Mouse (Mus musculus): ENCODE measurements at regions not wholly inside any gene's neighbourhood (a gene's known extent, or its start where the extent isn't known, plus 50 kb on each side); places are given as distances from the start of the nearest gene placed in this dataset.

DNA sequence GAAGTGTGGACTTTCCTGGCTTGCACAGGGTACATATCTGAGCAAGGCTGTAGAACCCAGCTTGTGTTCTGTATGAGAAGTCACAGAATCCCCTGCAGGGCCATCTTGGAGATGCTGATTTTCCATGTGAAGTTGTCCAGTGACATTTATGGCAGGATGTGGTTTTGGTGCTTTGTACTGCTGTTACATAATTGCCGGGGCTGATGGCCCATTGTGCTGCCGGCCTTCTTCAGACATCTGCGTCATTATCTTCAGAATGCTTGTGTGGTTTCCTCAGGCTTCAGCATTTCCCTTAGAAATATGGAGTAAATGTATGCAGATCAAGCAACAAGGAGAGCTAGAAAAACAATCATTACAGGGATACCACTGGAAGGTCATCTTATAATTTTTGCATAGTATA is 196.1 kb downstream of the Diras2 start:
- Histone ChIP-seq H3K36me3 (no peaks in the 10 kb centered on the region), H3K9me3 (no peaks in the 10 kb centered on the region), H3K27me3 (replicated peaks) (no peaks in the 10 kb centered on the region), H3K4me3 (replicated peaks) (no peak overlapping the region), H3K27ac (no peak overlapping the region), H3K4me1 (no peaks in the 10 kb centered on the region), H3K4me2 (no peak overlapping the region), H3K9ac (no peak overlapping the region)
- ATAC-seq (ENCODE audit: insufficient read depth, low FRiP score, low read depth), result no peak
- 88% methylated on average over 3 of the region's 3 CpGs for WGBS

GRCm38 (mm10) chr13:52337936-52338335 is 193.1 kb downstream of the Diras2 start:
- ATAC-seq (ENCODE audit: insufficient read depth, low FRiP score, low read depth), result no peak
- H3K9ac ChIP-seq, result no peak overlapping the region
- H3K4me3 ChIP-seq (replicated peaks), result no peak overlapping the region
- H3K27ac ChIP-seq, result no peak overlapping the region
- H3K4me1 ChIP-seq, result no peaks in the 10 kb centered on the region
- WGBS, result 59% methylated on average over 7 of the region's 7 CpGs
- H3K27me3 ChIP-seq (replicated peaks), result no peaks in the 10 kb centered on the region
- no peaks in the 10 kb centered on the region for H3K9me3 ChIP-seq
- no peak overlapping the region for H3K4me2 ChIP-seq
- no peaks in the 10 kb centered on the region for H3K36me3 ChIP-seq

- no peaks in the 10 kb centered on the region for H3K36me3 ChIP-seq
- WGBS, result 43% methylated on average over 10 of the region's 10 CpGs
- no peaks in the 10 kb centered on the region for H3K4me1 ChIP-seq
- no peak; the same call in 1 of the 2 replicates for ATAC-seq (ENCODE audit: insufficient read depth, low FRiP score, low read depth)
- no peaks in the 10 kb centered on the region for H3K27me3 ChIP-seq (replicated peaks)
- no peaks in the 10 kb centered on the region for H3K9me3 ChIP-seq
- no peak overlapping the region for H3K9ac ChIP-seq
- H3K27ac ChIP-seq, result no peak overlapping the region
- no peak overlapping the region for H3K4me2 ChIP-seq
- H3K4me3 ChIP-seq (replicated peaks), result no peak overlapping the region
Measured at GRCm38 (mm10) chr13:52339156-52339555, 191.9 kb downstream of the Diras2 start.

DNA sequence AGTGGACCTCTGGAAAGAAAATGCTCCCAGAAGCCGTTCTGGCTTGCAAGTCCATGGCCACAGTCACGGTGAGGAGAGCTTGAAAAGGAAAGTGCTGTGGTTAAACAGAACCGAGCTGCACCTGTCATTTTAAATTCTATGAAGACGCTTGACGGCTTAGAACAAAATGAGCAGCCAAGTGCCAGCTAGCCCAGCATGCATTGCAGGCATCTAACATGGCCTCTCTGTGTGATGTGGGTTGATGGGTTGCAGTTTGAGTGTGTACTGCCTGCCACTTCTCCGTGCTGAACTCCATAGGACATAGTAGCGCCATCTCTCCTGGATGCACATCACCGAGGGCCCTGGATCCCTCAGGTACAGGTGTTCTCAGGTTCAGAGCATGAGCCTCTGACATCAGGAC is 189.1 kb downstream of the Diras2 start:
- Histone ChIP-seq H3K4me3 (replicated peaks) (no peak overlapping the region), H3K4me1 (no peaks in the 10 kb centered on the region), H3K4me2 (no peak overlapping the region), H3K27me3 (replicated peaks) (no peaks in the 10 kb centered on the region), H3K9ac (no peak overlapping the region), H3K36me3 (no peaks in the 10 kb centered on the region), H3K27ac (no peak overlapping the region), H3K9me3 (no peaks in the 10 kb centered on the region)
- 80% methylated on average over 8 of the region's 8 CpGs for WGBS
- no peak for ATAC-seq (ENCODE audit: insufficient read depth, low FRiP score, low read depth)

DNA sequence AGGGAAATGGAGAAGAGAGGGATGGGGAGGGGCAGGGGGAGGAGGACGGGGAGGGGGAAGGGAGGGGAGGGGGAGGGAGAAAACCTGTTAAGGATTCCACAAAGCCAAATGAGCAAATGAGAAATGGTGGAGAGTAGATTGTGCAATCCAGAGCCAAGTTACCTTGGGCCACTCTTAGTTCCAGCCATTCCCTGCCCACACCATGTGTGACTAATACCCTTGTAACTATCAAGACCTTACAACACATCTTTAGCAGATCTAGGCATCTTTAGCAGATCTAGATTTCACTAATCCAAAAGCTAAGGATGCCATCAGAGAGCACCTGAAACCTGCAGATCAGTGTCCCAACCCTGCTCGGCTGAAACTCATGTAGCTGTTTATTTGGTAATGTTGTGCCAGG is 186.7 kb downstream of the Diras2 start:
- H3K4me1 ChIP-seq, result no peaks in the 10 kb centered on the region
- no peaks in the 10 kb centered on the region for H3K27me3 ChIP-seq (replicated peaks)
- no peaks in the 10 kb centered on the region for H3K9me3 ChIP-seq
- 88% methylated on average over 1 of the region's 2 CpGs for WGBS
- no peaks in the 10 kb centered on the region for H3K36me3 ChIP-seq
- no peak for ATAC-seq (ENCODE audit: insufficient read depth, low FRiP score, low read depth)
- no peak overlapping the region for H3K4me2 ChIP-seq
- no peak overlapping the region for H3K9ac ChIP-seq
- no peak overlapping the region for H3K27ac ChIP-seq
- no peak overlapping the region for H3K4me3 ChIP-seq (replicated peaks)

- H3K36me3 ChIP-seq, result no peaks in the 10 kb centered on the region
- H3K27ac ChIP-seq, result no peak overlapping the region
- no peak overlapping the region for H3K4me2 ChIP-seq
- no peaks in the 10 kb centered on the region for H3K9me3 ChIP-seq
- no peaks in the 10 kb centered on the region for H3K4me1 ChIP-seq
- WGBS, result 91% methylated on average over 3 of the region's 3 CpGs
- H3K9ac ChIP-seq, result no peak overlapping the region
- ATAC-seq (ENCODE audit: insufficient read depth, low FRiP score, low read depth), result no peak
- no peak overlapping the region for H3K4me3 ChIP-seq (replicated peaks)
- H3K27me3 ChIP-seq (replicated peaks), result no peaks in the 10 kb centered on the region
Measured at GRCm38 (mm10) chr13:52344853-52345252, 186.2 kb downstream of the Diras2 start.

DNA sequence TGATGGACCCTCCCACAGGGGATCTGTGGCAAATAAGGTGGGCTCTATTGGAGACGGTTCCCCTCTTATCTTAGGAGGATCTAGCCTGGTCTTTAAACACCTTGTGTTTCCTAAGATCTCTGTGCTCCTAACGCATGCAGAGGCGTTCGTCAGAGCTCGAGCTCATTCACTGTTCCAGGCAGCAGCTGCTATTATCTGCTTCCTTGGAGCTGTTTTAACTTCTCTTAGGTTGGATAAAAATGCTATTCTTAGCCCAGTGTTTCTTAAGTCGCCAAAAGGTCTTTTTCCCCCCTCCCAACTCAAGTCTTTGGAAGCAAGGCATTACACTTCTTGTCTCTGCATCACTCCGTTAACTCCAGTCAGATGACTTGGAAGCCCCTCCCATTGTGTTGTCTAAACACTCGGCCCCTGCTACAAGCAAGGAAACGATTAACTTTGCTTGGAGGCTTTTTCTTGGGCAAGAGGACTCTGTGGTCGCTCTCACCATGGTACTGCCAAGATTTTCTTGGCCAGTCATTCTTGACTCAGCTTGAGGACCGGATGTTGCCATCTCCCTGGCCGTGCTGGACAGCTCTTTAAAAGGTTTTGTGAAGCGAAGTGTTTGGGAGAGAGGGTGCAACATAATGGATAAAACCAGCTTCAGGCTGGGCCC is 185.6 kb downstream of the Diras2 start:
- 57% methylated on average over 13 of the region's 13 CpGs for WGBS

GRCm38 (mm10) chr13:52346027-52346375 is 185.1 kb downstream of the Diras2 start:
- no peak overlapping the region for H3K4me3 ChIP-seq (replicated peaks)
- H3K4me2 ChIP-seq, result no peak overlapping the region
- 82% methylated on average over 5 of the region's 5 CpGs for WGBS
- no peaks in the 10 kb centered on the region for H3K27me3 ChIP-seq (replicated peaks)
- no peak overlapping the region for H3K9ac ChIP-seq
- H3K4me1 ChIP-seq, result no peaks in the 10 kb centered on the region
- H3K36me3 ChIP-seq, result no peaks in the 10 kb centered on the region
- H3K27ac ChIP-seq, result no peak overlapping the region
- ATAC-seq (ENCODE audit: insufficient read depth, low FRiP score, low read depth), result no peak
- no peaks in the 10 kb centered on the region for H3K9me3 ChIP-seq

More for the DNA sequence above, 185.6 kb downstream of the Diras2 start:
- Histone ChIP-seq H3K9me3 (no peaks in the 10 kb centered on the region), H3K4me3 (replicated peaks) (no peak overlapping the region), H3K27ac (no peak overlapping the region), H3K9ac (no peak overlapping the region), H3K27me3 (replicated peaks) (no peaks in the 10 kb centered on the region), H3K4me1 (no peaks in the 10 kb centered on the region), H3K36me3 (no peaks in the 10 kb centered on the region), H3K4me2 (no peak overlapping the region)
- ATAC-seq (ENCODE audit: insufficient read depth, low FRiP score, low read depth), result no peak

GRCm38 (mm10) chr13:52347631-52348030 is 183.4 kb downstream of the Diras2 start:
- ATAC-seq (ENCODE audit: insufficient read depth, low FRiP score, low read depth), result no peak
- Histone ChIP-seq H3K36me3 (no peaks in the 10 kb centered on the region), H3K27me3 (replicated peaks) (no peaks in the 10 kb centered on the region), H3K9ac (no peak overlapping the region), H3K4me1 (no peaks in the 10 kb centered on the region), H3K9me3 (no peaks in the 10 kb centered on the region), H3K4me3 (replicated peaks) (no peak overlapping the region), H3K27ac (no peak overlapping the region), H3K4me2 (no peak overlapping the region)
- WGBS, result 55% methylated on average over 2 of the region's 2 CpGs

- Histone ChIP-seq H3K27me3 (replicated peaks) (no peaks in the 10 kb centered on the region), H3K4me1 (no peaks in the 10 kb centered on the region), H3K4me3 (replicated peaks) (no peak overlapping the region), H3K4me2 (no peak overlapping the region), H3K27ac (no peak overlapping the region), H3K9me3 (no peaks in the 10 kb centered on the region), H3K36me3 (no peaks in the 10 kb centered on the region), H3K9ac (no peak overlapping the region)
- no peak for ATAC-seq (ENCODE audit: insufficient read depth, low FRiP score, low read depth)
- 86% methylated on average over 5 of the region's 5 CpGs for WGBS
Measured at GRCm38 (mm10) chr13:52349606-52350005, 181.5 kb downstream of the Diras2 start.

DNA sequence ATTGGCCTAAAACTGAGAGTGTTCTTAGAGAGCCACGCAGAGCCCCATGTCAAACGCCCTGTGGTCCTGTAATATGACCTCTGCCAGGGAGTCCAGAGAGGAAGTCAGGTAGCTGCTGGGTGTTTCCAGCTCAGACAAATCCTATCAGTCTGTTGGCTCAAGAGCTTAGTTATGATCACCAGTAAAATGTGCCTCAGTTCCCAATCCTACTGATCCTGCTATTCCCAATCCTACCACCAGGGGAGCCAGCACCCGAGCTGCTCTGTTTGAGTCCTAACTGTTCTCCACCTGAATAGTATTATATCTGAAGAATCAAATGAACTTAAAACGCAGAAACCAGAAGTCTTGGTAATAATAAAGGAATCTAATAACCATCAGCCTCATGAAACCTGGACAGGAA is 178.5 kb downstream of the Diras2 start:
- ATAC-seq (ENCODE audit: insufficient read depth, low FRiP score, low read depth), result no peak
- Histone ChIP-seq H3K9me3 (no peaks in the 10 kb centered on the region), H3K27ac (no peak overlapping the region), H3K27me3 (replicated peaks) (no peaks in the 10 kb centered on the region), H3K4me2 (no peak overlapping the region), H3K9ac (no peak overlapping the region), H3K4me1 (no peaks in the 10 kb centered on the region), H3K4me3 (replicated peaks) (no peak overlapping the region), H3K36me3 (no peaks in the 10 kb centered on the region)
- WGBS, result 72% methylated on average over 4 of the region's 4 CpGs

DNA sequence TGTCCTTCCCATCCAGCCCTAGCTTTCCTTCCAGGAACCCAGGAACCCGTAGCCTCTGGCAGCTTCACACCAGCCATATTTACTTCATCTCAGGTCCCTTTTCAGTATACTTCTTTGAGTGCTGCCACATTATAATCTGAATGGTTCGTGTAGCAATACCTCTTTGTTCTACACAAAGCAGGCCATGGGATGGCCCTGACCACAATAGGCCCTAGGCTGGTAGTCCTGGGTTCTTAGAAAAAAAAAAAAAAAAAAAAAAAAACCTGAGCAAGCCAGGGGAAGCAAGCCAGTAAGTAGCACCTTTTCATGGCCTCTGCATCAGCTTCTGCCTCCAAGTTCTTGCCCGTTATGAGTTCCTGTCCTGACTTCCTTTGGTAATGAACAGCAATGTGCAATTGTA is 177.6 kb downstream of the Diras2 start:
- H3K4me3 ChIP-seq (replicated peaks), result no peak overlapping the region
- H3K4me2 ChIP-seq, result no peak overlapping the region
- ATAC-seq (ENCODE audit: insufficient read depth, low FRiP score, low read depth), result no peak
- no peak overlapping the region for H3K27ac ChIP-seq
- no peaks in the 10 kb centered on the region for H3K9me3 ChIP-seq
- WGBS, result 86% methylated on average over 3 of the region's 3 CpGs
- no peak overlapping the region for H3K9ac ChIP-seq
- H3K36me3 ChIP-seq, result no peaks in the 10 kb centered on the region
- H3K27me3 ChIP-seq (replicated peaks), result no peaks in the 10 kb centered on the region
- H3K4me1 ChIP-seq, result no peaks in the 10 kb centered on the region

DNA sequence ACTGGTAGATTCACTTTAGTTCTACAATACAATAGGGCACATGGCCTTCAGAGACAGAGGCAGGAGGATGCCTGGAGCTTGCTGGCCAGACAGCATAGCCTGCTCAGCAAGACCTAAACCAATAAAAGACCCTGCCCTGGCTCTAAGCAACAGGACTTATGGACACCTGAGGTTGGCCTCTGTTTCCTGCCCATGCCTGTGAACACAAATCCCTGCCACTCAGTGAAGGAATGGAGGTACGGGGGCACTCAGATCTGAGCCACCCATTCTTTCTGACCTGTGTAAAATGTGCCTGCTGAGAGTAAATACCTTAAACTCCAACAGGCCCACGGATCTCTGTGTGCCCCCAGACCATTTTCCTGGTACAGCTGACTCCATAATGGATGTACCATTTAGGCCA is 177.1 kb downstream of the Diras2 start:
- no peak for ATAC-seq (ENCODE audit: insufficient read depth, low FRiP score, low read depth)
- H3K4me1 ChIP-seq, result no peaks in the 10 kb centered on the region
- H3K36me3 ChIP-seq, result no peaks in the 10 kb centered on the region
- no peak overlapping the region for H3K27ac ChIP-seq
- 37% methylated on average over 2 of the region's 2 CpGs for WGBS
- H3K4me2 ChIP-seq, result no peak overlapping the region
- no peak overlapping the region for H3K9ac ChIP-seq
- no peaks in the 10 kb centered on the region for H3K9me3 ChIP-seq
- no peak overlapping the region for H3K4me3 ChIP-seq (replicated peaks)
- no peaks in the 10 kb centered on the region for H3K27me3 ChIP-seq (replicated peaks)
